In genomic region chr3:85185827-85186226, GRCm38 (mm10) we compare ENCODE assay signal across 9 mouse cellular contexts.
DNase-seq lines count a peak whose midpoint lies in the region; ATAC-seq and TF ChIP-seq lines count a peak whose summit lies in the region.
"Had no signal": no experiment of that assay in that cellular context is flagged by ENCODE, and none has a peak within 500 bp of the region (broad histone marks: within the 10 kb centered on the region; RNA-seq: fewer than 3 reads in every experiment).

No protein-coding gene starts in this region.

- peak; percentile 30 to 45 for DNase-seq in cerebellum, adult 2 months
- DNase-seq in forebrain, embryonic 11.5 days (ENCODE audit: low spot score) = peak; percentile 70
- peak; percentile 56 for DNase-seq in midbrain, embryonic 14.5 days

- no peak for TF ChIP-seq CTCF in cerebellum, adult 2 months (IDR thresholded peaks at IDR 0.05; ENCODE audit: borderline replicate concordance, insufficient read depth, low read depth, low read length)

- no peaks in the 10 kb centered on the region for H3K36me3 ChIP-seq in intestine, embryonic 16.5 days (ENCODE audit: control insufficient read depth, insufficient read depth, low read length)
- no peaks in the 10 kb centered on the region for H3K36me3 ChIP-seq in intestine, embryonic 15.5 days
- H3K36me3 ChIP-seq in forebrain, embryonic 11.5 days (ENCODE audit: control insufficient read depth, insufficient read depth, low read length) = no peaks in the 10 kb centered on the region
- no peaks in the 10 kb centered on the region for H3K36me3 ChIP-seq in midbrain, embryonic 14.5 days (ENCODE audit: control insufficient read depth, insufficient read depth, low read length)

- H3K9me3 ChIP-seq in intestine, embryonic 16.5 days (ENCODE audit: control insufficient read depth, low read length) = no peaks in the 10 kb centered on the region
- H3K9me3 ChIP-seq in intestine, embryonic 15.5 days = no peaks in the 10 kb centered on the region
- no peaks in the 10 kb centered on the region for H3K9me3 ChIP-seq in forebrain, embryonic 11.5 days (ENCODE audit: control insufficient read depth, low read length)
- no peaks in the 10 kb centered on the region for H3K9me3 ChIP-seq in midbrain, embryonic 14.5 days (ENCODE audit: control insufficient read depth, low read length)

- WGBS in intestine, embryonic 16.5 days = 20% methylated on average over 12 of the region's 12 CpGs
- 26% methylated on average over 12 of the region's 12 CpGs for WGBS in intestine, embryonic 15.5 days
- WGBS in cerebellum, adult 2 months = 62% methylated on average over 12 of the region's 12 CpGs
- WGBS in forebrain, embryonic 11.5 days = 5% methylated on average over 12 of the region's 12 CpGs
- WGBS in midbrain, embryonic 14.5 days = 3% methylated on average over 12 of the region's 12 CpGs

- H3K4me2 ChIP-seq in intestine, embryonic 16.5 days (ENCODE audit: low read depth, low read length) = no peak overlapping the region
- H3K4me2 ChIP-seq in intestine, embryonic 15.5 days (replicated peaks) = no peak overlapping the region
- H3K4me2 ChIP-seq in forebrain, embryonic 11.5 days (ENCODE audit: low read depth, low read length, severe bottlenecking) = no peak overlapping the region
- H3K4me2 ChIP-seq in midbrain, embryonic 14.5 days (ENCODE audit: low read length) = no peak overlapping the region

- ATAC-seq in intestine, embryonic 16.5 days = peak; percentile 36; the same call in 1 of the 2 replicates
- no peak for ATAC-seq in intestine, embryonic 15.5 days
- peak; percentile 49; the same call in 1 of the 2 replicates for ATAC-seq in forebrain, embryonic 11.5 days (replicated peaks; ENCODE audit: low FRiP score)
- 0 out of 2 replicates have a peak, but pooled peaks have one; percentile 40 for ATAC-seq in midbrain, embryonic 14.5 days (ENCODE audit: low FRiP score, low TSS enrichment)
- ATAC-seq in megakaryocyte progenitor cell, adult 5-6 weeks (replicated peaks; ENCODE audit: poor library complexity) = no peak
- ATAC-seq in megakaryocyte, adult 5-6 weeks (ENCODE audit: poor library complexity, severe bottlenecking) = no peak
- no peak for ATAC-seq in frontal cortex, adult (ENCODE audit: low TSS enrichment)
- ATAC-seq: Patski had no signal

- H3K9ac ChIP-seq in intestine, embryonic 16.5 days (ENCODE audit: low read depth, low read length) = no peak overlapping the region
- H3K9ac ChIP-seq in intestine, embryonic 15.5 days = no peak overlapping the region
- H3K9ac ChIP-seq in forebrain, embryonic 11.5 days (ENCODE audit: low read length) = no peak overlapping the region; the same call in 1 of the 2 replicates
- H3K9ac ChIP-seq in midbrain, embryonic 14.5 days (replicated peaks; ENCODE audit: low read length) = no peak overlapping the region

- TF ChIP-seq POLR2A in cerebellum, adult 2 months (IDR thresholded peaks at IDR 0.05; ENCODE audit: borderline replicate concordance, insufficient read depth, low read length) = no peak

- no peaks in the 10 kb centered on the region for H3K27me3 ChIP-seq in intestine, embryonic 16.5 days (replicated peaks; ENCODE audit: control insufficient read depth, insufficient read depth, low read length)
- H3K27me3 ChIP-seq in intestine, embryonic 15.5 days (replicated peaks) = no peaks in the 10 kb centered on the region
- no peaks in the 10 kb centered on the region for H3K27me3 ChIP-seq in cerebellum, adult 2 months (ENCODE audit: control insufficient read depth, insufficient read depth, low read length)
- no peaks in the 10 kb centered on the region for H3K27me3 ChIP-seq in forebrain, embryonic 11.5 days (ENCODE audit: control insufficient read depth, insufficient read depth, low read length)
- no peaks in the 10 kb centered on the region for H3K27me3 ChIP-seq in midbrain, embryonic 14.5 days (ENCODE audit: control insufficient read depth, insufficient read depth, low read length)

- H3K4me3 ChIP-seq in intestine, embryonic 16.5 days (ENCODE audit: low read length) = no peak overlapping the region
- H3K4me3 ChIP-seq in intestine, embryonic 15.5 days (replicated peaks) = no peak overlapping the region
- H3K4me3 ChIP-seq in cerebellum, adult 2 months (replicated peaks; ENCODE audit: insufficient read depth, low read depth, low read length) = no peak overlapping the region
- no peak overlapping the region for H3K4me3 ChIP-seq in forebrain, embryonic 11.5 days (ENCODE audit: low read depth, low read length)
- H3K4me3 ChIP-seq in midbrain, embryonic 14.5 days (replicated peaks; ENCODE audit: low read depth, low read length) = no peak overlapping the region

- H3K4me1 ChIP-seq in intestine, embryonic 16.5 days (ENCODE audit: control insufficient read depth, insufficient read depth, low read length) = peaks cover 17% of the 10 kb centered on the region
- H3K4me1 ChIP-seq in intestine, embryonic 15.5 days (replicated peaks) = peaks cover 10% of the 10 kb centered on the region
- H3K4me1 ChIP-seq in cerebellum, adult 2 months (ENCODE audit: control insufficient read depth, insufficient read depth, low read length) = peaks cover 19% of the 10 kb centered on the region
- H3K4me1 ChIP-seq in forebrain, embryonic 11.5 days (replicated peaks; ENCODE audit: control insufficient read depth, insufficient read depth, low read length) = peaks cover 8% of the 10 kb centered on the region; the same call in 1 of the 2 replicates
- H3K4me1 ChIP-seq in midbrain, embryonic 14.5 days (ENCODE audit: control insufficient read depth, insufficient read depth, low read length) = peaks cover 32% of the 10 kb centered on the region

- no peak overlapping the region for H3K27ac ChIP-seq in intestine, embryonic 16.5 days (ENCODE audit: low read length)
- H3K27ac ChIP-seq in intestine, embryonic 15.5 days = no peak overlapping the region
- no peak overlapping the region for H3K27ac ChIP-seq in cerebellum, adult 2 months (ENCODE audit: insufficient read depth, low read length)
- H3K27ac ChIP-seq in forebrain, embryonic 11.5 days (ENCODE audit: low read depth, low read length) = no peak overlapping the region
- no peak overlapping the region for H3K27ac ChIP-seq in midbrain, embryonic 14.5 days (replicated peaks; ENCODE audit: low read depth, low read length)

Comparison
In these comparisons a context has a peak if more than half of its experiments do, and no peak if none do; other contexts are left out.
1. ATAC-seq: peak in intestine, embryonic 16.5 days (single experiment), forebrain, embryonic 11.5 days (single experiment) and midbrain, embryonic 14.5 days (single experiment); none in intestine, embryonic 15.5 days (single experiment), megakaryocyte progenitor cell, adult 5-6 weeks (single experiment), megakaryocyte, adult 5-6 weeks (single experiment) and frontal cortex, adult (single experiment).
2. Peak in every context shown above with its lines, with median percentiles within 50 percentile points of each other: DNase-seq.